Mouse (Mus musculus): ENCODE data around the gene Cttnbp2. TPM values are rescaled to one million over a fixed set of nuclear protein-coding genes. Genes with fewer than 3 reads are reported as not detected.

Cttnbp2 gene
- polyA plus RNA-seq, 1 experiment from 2014 or later, result 27.4 TPM

GRCm38 (mm10) chr6:18459657-18460056 lies 55.0 kb downstream of the Cttnbp2 start:
- Histone ChIP-seq H3K27ac (ENCODE audit: low read length) (no peak overlapping the region), H3K9me3 (ENCODE audit: control insufficient read depth, low read depth, low read length) (no peaks in the 10 kb centered on the region), H3K4me1 (ENCODE audit: control insufficient read depth, insufficient read depth, low read length) (no peaks in the 10 kb centered on the region), H3K9ac (replicated peaks; ENCODE audit: low read depth, low read length) (no peak overlapping the region), H3K27me3 (ENCODE audit: control insufficient read depth, insufficient read depth, low read length) (no peaks in the 10 kb centered on the region), H3K4me2 (replicated peaks; ENCODE audit: low read depth, low read length) (no peak overlapping the region), H3K4me3 (ENCODE audit: low read depth, low read length) (no peak overlapping the region), H3K36me3 (ENCODE audit: control insufficient read depth, insufficient read depth, low read length) (no peaks in the 10 kb centered on the region)
- WGBS, result 96% methylated on average over 1 of the region's 1 CpGs
- ATAC-seq (ENCODE audit: insufficient number of reproducible peaks, insufficient read depth, low FRiP score, low read depth), result no peak

GRCm38 (mm10) chr6:18450551-18451193 lies 64.0 kb downstream of the Cttnbp2 start:
- no peaks in the 10 kb centered on the region for H3K27me3 ChIP-seq (ENCODE audit: control insufficient read depth, insufficient read depth, low read length)
- 81% methylated on average over 5 of the region's 5 CpGs for WGBS
- no peaks in the 10 kb centered on the region for H3K4me1 ChIP-seq (ENCODE audit: control insufficient read depth, insufficient read depth, low read length)
- H3K9ac ChIP-seq (replicated peaks; ENCODE audit: low read depth, low read length), result no peak overlapping the region
- H3K36me3 ChIP-seq (ENCODE audit: control insufficient read depth, insufficient read depth, low read length), result no peaks in the 10 kb centered on the region
- no peak for ATAC-seq (ENCODE audit: insufficient number of reproducible peaks, insufficient read depth, low FRiP score, low read depth)
- H3K4me2 ChIP-seq (replicated peaks; ENCODE audit: low read depth, low read length), result no peak overlapping the region
- no peak overlapping the region for H3K27ac ChIP-seq (ENCODE audit: low read length)
- no peak overlapping the region for H3K4me3 ChIP-seq (ENCODE audit: low read depth, low read length)
- no peaks in the 10 kb centered on the region for H3K9me3 ChIP-seq (ENCODE audit: control insufficient read depth, low read depth, low read length)

DNA sequence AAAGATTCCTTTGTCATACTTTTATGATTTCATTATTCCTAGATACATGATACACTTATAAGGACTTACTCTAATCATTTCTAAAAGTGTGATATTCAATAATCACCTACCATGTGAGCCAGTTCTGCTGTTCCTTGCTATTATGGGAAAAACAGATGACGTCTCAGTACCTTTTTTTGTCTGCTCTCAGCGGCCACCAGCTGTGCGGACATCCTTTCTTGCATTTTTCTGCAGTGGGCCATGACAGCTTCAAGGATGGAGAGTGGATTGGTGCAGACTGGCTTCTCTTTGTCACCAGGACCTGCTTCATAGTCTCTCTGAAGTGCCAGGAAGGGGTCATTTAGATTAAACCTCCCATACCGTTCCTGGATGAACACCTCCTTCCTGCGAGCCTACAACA lies 66.6 kb downstream of the Cttnbp2 start:
- WGBS, result 78% methylated on average over 5 of the region's 5 CpGs
- no peak overlapping the region for H3K4me2 ChIP-seq (replicated peaks; ENCODE audit: low read depth, low read length)
- no peaks in the 10 kb centered on the region for H3K36me3 ChIP-seq (ENCODE audit: control insufficient read depth, insufficient read depth, low read length)
- no peak for ATAC-seq (ENCODE audit: insufficient number of reproducible peaks, insufficient read depth, low FRiP score, low read depth)
- H3K27me3 ChIP-seq (ENCODE audit: control insufficient read depth, insufficient read depth, low read length), result no peaks in the 10 kb centered on the region
- no peaks in the 10 kb centered on the region for H3K4me1 ChIP-seq (ENCODE audit: control insufficient read depth, insufficient read depth, low read length)
- no peak overlapping the region for H3K27ac ChIP-seq (ENCODE audit: low read length)
- no peaks in the 10 kb centered on the region for H3K9me3 ChIP-seq (ENCODE audit: control insufficient read depth, low read depth, low read length)
- H3K9ac ChIP-seq (replicated peaks; ENCODE audit: low read depth, low read length), result no peak overlapping the region
- H3K4me3 ChIP-seq (ENCODE audit: low read depth, low read length), result no peak overlapping the region

- Histone ChIP-seq H3K9ac (replicated peaks; ENCODE audit: low read depth, low read length) (no peak overlapping the region), H3K27ac (ENCODE audit: low read length) (no peak overlapping the region), H3K4me2 (replicated peaks; ENCODE audit: low read depth, low read length) (no peak overlapping the region), H3K36me3 (ENCODE audit: control insufficient read depth, insufficient read depth, low read length) (no peaks in the 10 kb centered on the region), H3K4me1 (ENCODE audit: control insufficient read depth, insufficient read depth, low read length) (no peaks in the 10 kb centered on the region), H3K9me3 (ENCODE audit: control insufficient read depth, low read depth, low read length) (no peaks in the 10 kb centered on the region), H3K27me3 (ENCODE audit: control insufficient read depth, insufficient read depth, low read length) (no peaks in the 10 kb centered on the region), H3K4me3 (ENCODE audit: low read depth, low read length) (no peak overlapping the region)
- WGBS, result 68% methylated on average over 7 of the region's 7 CpGs
- no peak for ATAC-seq (ENCODE audit: insufficient number of reproducible peaks, insufficient read depth, low FRiP score, low read depth)
These were observed 67.7 kb downstream of the Cttnbp2 start for GRCm38 (mm10) chr6:18446917-18447316.

- no peak for ATAC-seq (ENCODE audit: insufficient number of reproducible peaks, insufficient read depth, low FRiP score, low read depth)
- H3K4me2 ChIP-seq (replicated peaks; ENCODE audit: low read depth, low read length), result no peak overlapping the region
- no peaks in the 10 kb centered on the region for H3K9me3 ChIP-seq (ENCODE audit: control insufficient read depth, low read depth, low read length)
- 71% methylated on average over 3 of the region's 3 CpGs for WGBS
- no peak overlapping the region for H3K4me3 ChIP-seq (ENCODE audit: low read depth, low read length)
- no peak overlapping the region for H3K27ac ChIP-seq (ENCODE audit: low read length)
- H3K4me1 ChIP-seq (ENCODE audit: control insufficient read depth, insufficient read depth, low read length), result no peaks in the 10 kb centered on the region
- no peak overlapping the region for H3K9ac ChIP-seq (replicated peaks; ENCODE audit: low read depth, low read length)
- H3K27me3 ChIP-seq (ENCODE audit: control insufficient read depth, insufficient read depth, low read length), result no peaks in the 10 kb centered on the region
- H3K36me3 ChIP-seq (ENCODE audit: control insufficient read depth, insufficient read depth, low read length), result no peaks in the 10 kb centered on the region
These were observed 68.3 kb downstream of the Cttnbp2 start for GRCm38 (mm10) chr6:18446359-18446758.

- Histone ChIP-seq H3K4me2 (replicated peaks; ENCODE audit: low read depth, low read length) (no peak overlapping the region), H3K4me1 (ENCODE audit: control insufficient read depth, insufficient read depth, low read length) (no peaks in the 10 kb centered on the region), H3K36me3 (ENCODE audit: control insufficient read depth, insufficient read depth, low read length) (no peaks in the 10 kb centered on the region), H3K9me3 (ENCODE audit: control insufficient read depth, low read depth, low read length) (no peaks in the 10 kb centered on the region), H3K27ac (ENCODE audit: low read length) (no peak overlapping the region), H3K9ac (replicated peaks; ENCODE audit: low read depth, low read length) (no peak overlapping the region), H3K4me3 (ENCODE audit: low read depth, low read length) (no peak overlapping the region), H3K27me3 (ENCODE audit: control insufficient read depth, insufficient read depth, low read length) (no peaks in the 10 kb centered on the region)
- no peak for ATAC-seq (ENCODE audit: insufficient number of reproducible peaks, insufficient read depth, low FRiP score, low read depth)
- 68% methylated on average over 4 of the region's 4 CpGs for WGBS
These were observed 68.9 kb downstream of the Cttnbp2 start for GRCm38 (mm10) chr6:18445747-18446146.

DNA sequence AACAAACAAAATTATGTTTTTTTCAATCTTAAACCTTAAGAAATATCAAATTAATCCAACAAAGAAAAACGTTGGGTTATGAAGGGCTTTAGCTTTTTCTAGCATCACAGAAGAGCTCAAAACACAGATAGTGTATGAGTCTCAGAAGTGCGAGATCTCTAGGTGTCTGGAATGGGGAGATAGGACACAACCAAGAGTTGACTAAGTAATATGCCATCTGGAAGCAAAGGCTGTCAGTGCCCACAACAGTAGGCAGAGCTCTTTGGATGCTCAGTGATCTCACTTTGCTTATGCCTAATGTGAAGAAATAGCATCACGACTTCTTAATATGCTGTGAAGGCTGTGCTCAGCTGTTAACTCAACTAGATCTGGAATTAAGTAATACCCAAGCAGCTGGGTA lies 72.3 kb downstream of the Cttnbp2 start:
- Histone ChIP-seq H3K4me2 (replicated peaks; ENCODE audit: low read depth, low read length) (no peak overlapping the region), H3K27me3 (ENCODE audit: control insufficient read depth, insufficient read depth, low read length) (no peaks in the 10 kb centered on the region), H3K4me3 (ENCODE audit: low read depth, low read length) (no peak overlapping the region), H3K27ac (ENCODE audit: low read length) (no peak overlapping the region), H3K36me3 (ENCODE audit: control insufficient read depth, insufficient read depth, low read length) (no peaks in the 10 kb centered on the region), H3K9ac (replicated peaks; ENCODE audit: low read depth, low read length) (no peak overlapping the region), H3K4me1 (ENCODE audit: control insufficient read depth, insufficient read depth, low read length) (no peaks in the 10 kb centered on the region), H3K9me3 (ENCODE audit: control insufficient read depth, low read depth, low read length) (no peaks in the 10 kb centered on the region)
- 90% methylated on average over 3 of the region's 3 CpGs for WGBS
- no peak for ATAC-seq (ENCODE audit: insufficient number of reproducible peaks, insufficient read depth, low FRiP score, low read depth)

- Histone ChIP-seq H3K27ac (ENCODE audit: low read length) (no peak overlapping the region), H3K4me2 (replicated peaks; ENCODE audit: low read depth, low read length) (no peak overlapping the region), H3K4me3 (ENCODE audit: low read depth, low read length) (no peak overlapping the region), H3K27me3 (ENCODE audit: control insufficient read depth, insufficient read depth, low read length) (no peaks in the 10 kb centered on the region), H3K4me1 (ENCODE audit: control insufficient read depth, insufficient read depth, low read length) (no peaks in the 10 kb centered on the region), H3K36me3 (ENCODE audit: control insufficient read depth, insufficient read depth, low read length) (no peaks in the 10 kb centered on the region), H3K9me3 (ENCODE audit: control insufficient read depth, low read depth, low read length) (no peaks in the 10 kb centered on the region), H3K9ac (replicated peaks; ENCODE audit: low read depth, low read length) (no peak overlapping the region)
- no peak for ATAC-seq (ENCODE audit: insufficient number of reproducible peaks, insufficient read depth, low FRiP score, low read depth)
- 62% methylated on average over 4 of the region's 4 CpGs for WGBS
These were observed 73.6 kb downstream of the Cttnbp2 start for GRCm38 (mm10) chr6:18440918-18441532.
